Mouse (Mus musculus): Measurements from ENCODE around the gene Camkk2. TPM values are rescaled to one million over a fixed set of nuclear protein-coding genes. Genes with fewer than 3 reads are reported as not detected.

Camkk2 gene
- 25.0 and 40.9 TPM in 2 replicates for polyA plus RNA-seq (2014; fragmentation: Nextera tagmentation; extraction: Ambion mirVana)

GRCm38 (mm10) chr5:122779277-122779834 is at the start of gene Camkk2:
Gene Camkk2 (minus strand): TSS chr5:122779409.
- H3K9me3 ChIP-seq (ENCODE audit: control insufficient read depth, low read length): peaks cover 4% of the 10 kb centered on the region; the same call in 1 of the 2 replicates
- no peaks in the 10 kb centered on the region for H3K27me3 ChIP-seq (ENCODE audit: control insufficient read depth, insufficient read depth, low read length)
- H3K4me1 ChIP-seq (ENCODE audit: control insufficient read depth, insufficient read depth, low read length): 0 out of 2 replicates have a peak, but pooled peaks cover 6% of the 10 kb centered on the region
- H3K4me3 ChIP-seq (ENCODE audit: low read length): peak within 1 kb of the TSS; percentile 86
- peak; percentile 83 for ATAC-seq (ENCODE audit: low FRiP score, low TSS enrichment)
- H3K4me2 ChIP-seq (replicated peaks; ENCODE audit: low read depth, low read length): peak within 1 kb of the TSS; percentile 93
- 1% methylated on average over 42 of the region's 63 CpGs for WGBS
- peak within 1 kb of the TSS; percentile 78 for H3K27ac ChIP-seq (ENCODE audit: low read depth, low read length)
- peak within 1 kb of the TSS; percentile 96 for H3K9ac ChIP-seq (ENCODE audit: low read depth, low read length)
- no peaks in the 10 kb centered on the region for H3K36me3 ChIP-seq (ENCODE audit: control insufficient read depth, insufficient read depth, low read length)

GRCm38 (mm10) chr5:122825099-122825498 is 45.9 kb upstream of the Camkk2 start:
- H3K4me3 ChIP-seq (ENCODE audit: low read length): no peak overlapping the region
- H3K9me3 ChIP-seq (ENCODE audit: control insufficient read depth, low read length): no peaks in the 10 kb centered on the region
- H3K9ac ChIP-seq (ENCODE audit: low read depth, low read length): no peak overlapping the region
- H3K36me3 ChIP-seq (ENCODE audit: control insufficient read depth, insufficient read depth, low read length): no peaks in the 10 kb centered on the region
- H3K27ac ChIP-seq (ENCODE audit: low read depth, low read length): no peak overlapping the region
- 86% methylated on average over 8 of the region's 8 CpGs for WGBS
- ATAC-seq (ENCODE audit: low FRiP score, low TSS enrichment): no peak
- H3K4me2 ChIP-seq (replicated peaks; ENCODE audit: low read depth, low read length): no peak overlapping the region
- H3K4me1 ChIP-seq (ENCODE audit: control insufficient read depth, insufficient read depth, low read length): peaks cover 2% of the 10 kb centered on the region; the same call in 1 of the 2 replicates
- H3K27me3 ChIP-seq (ENCODE audit: control insufficient read depth, insufficient read depth, low read length): no peaks in the 10 kb centered on the region

DNA sequence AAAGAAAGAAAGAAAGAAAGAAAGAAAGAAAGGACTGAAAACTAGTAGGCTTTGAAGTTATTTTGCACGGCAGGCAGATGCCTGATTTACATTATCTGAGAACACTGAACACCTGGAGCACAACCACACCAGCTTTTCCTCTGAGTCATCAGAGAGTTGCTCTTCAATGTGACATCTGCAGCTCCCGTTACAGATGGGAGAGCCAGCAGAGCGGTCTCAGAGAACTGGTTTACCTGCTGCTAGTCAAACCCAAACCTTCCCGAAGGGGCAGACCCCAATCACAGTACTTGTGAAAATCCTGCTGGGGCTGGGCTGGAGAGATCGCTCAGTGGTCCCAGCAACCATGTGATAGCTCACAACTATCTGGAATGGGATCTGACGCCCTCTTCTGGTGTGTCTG is 45.2 kb upstream of the Camkk2 start:
- no peak for ATAC-seq (ENCODE audit: low FRiP score, low TSS enrichment)
- peaks cover under 1% of the 10 kb centered on the region; the same call in 1 of the 2 replicates for H3K36me3 ChIP-seq (ENCODE audit: control insufficient read depth, insufficient read depth, low read length)
- H3K4me1 ChIP-seq (ENCODE audit: control insufficient read depth, insufficient read depth, low read length): peaks cover 9% of the 10 kb centered on the region; the same call in 1 of the 2 replicates
- H3K4me3 ChIP-seq (ENCODE audit: low read length): no peak overlapping the region
- H3K9ac ChIP-seq (ENCODE audit: low read depth, low read length): no peak overlapping the region
- WGBS: 76% methylated on average over 6 of the region's 6 CpGs
- no peak overlapping the region for H3K27ac ChIP-seq (ENCODE audit: low read depth, low read length)
- no peaks in the 10 kb centered on the region for H3K27me3 ChIP-seq (ENCODE audit: control insufficient read depth, insufficient read depth, low read length)
- no peak overlapping the region for H3K4me2 ChIP-seq (replicated peaks; ENCODE audit: low read depth, low read length)
- no peaks in the 10 kb centered on the region for H3K9me3 ChIP-seq (ENCODE audit: control insufficient read depth, low read length)

DNA sequence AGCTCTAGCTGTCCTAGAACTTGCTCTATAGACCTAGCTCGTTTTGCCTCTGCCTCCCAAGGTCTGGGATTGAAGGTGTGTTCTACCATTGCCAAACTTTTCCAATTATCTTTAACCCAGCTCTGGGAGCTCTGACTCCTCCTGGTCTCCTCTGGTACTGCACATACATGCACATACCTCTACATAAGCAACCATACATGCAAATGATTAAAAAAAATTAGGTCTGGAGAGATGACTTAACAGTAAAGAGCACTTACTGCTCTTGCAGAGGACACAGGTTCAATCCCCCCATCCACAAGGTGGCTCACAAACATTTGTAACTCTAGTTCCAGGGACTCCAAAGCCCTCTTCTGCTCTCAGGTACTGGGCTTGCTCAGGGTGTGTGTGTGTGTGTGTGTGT is 44.8 kb upstream of the Camkk2 start:
- WGBS: 71% methylated on average over 1 of the region's 1 CpGs
- H3K4me3 ChIP-seq (ENCODE audit: low read length): no peak overlapping the region
- H3K4me2 ChIP-seq (replicated peaks; ENCODE audit: low read depth, low read length): no peak overlapping the region
- H3K36me3 ChIP-seq (ENCODE audit: control insufficient read depth, insufficient read depth, low read length): peaks cover 5% of the 10 kb centered on the region; the same call in 1 of the 2 replicates
- no peaks in the 10 kb centered on the region for H3K9me3 ChIP-seq (ENCODE audit: control insufficient read depth, low read length)
- no peak overlapping the region for H3K9ac ChIP-seq (ENCODE audit: low read depth, low read length)
- H3K27me3 ChIP-seq (ENCODE audit: control insufficient read depth, insufficient read depth, low read length): no peaks in the 10 kb centered on the region
- ATAC-seq (ENCODE audit: low FRiP score, low TSS enrichment): no peak
- no peak overlapping the region for H3K27ac ChIP-seq (ENCODE audit: low read depth, low read length)
- peaks cover 9% of the 10 kb centered on the region; the same call in 1 of the 2 replicates for H3K4me1 ChIP-seq (ENCODE audit: control insufficient read depth, insufficient read depth, low read length)

GRCm38 (mm10) chr5:122822441-122822840 is 43.2 kb upstream of the Camkk2 start:
- Histone ChIP-seq H3K4me2 (replicated peaks; ENCODE audit: low read depth, low read length) (no peak overlapping the region), H3K4me1 (ENCODE audit: control insufficient read depth, insufficient read depth, low read length) (peaks cover 9% of the 10 kb centered on the region; the same call in 1 of the 2 replicates), H3K27ac (ENCODE audit: low read depth, low read length) (no peak overlapping the region), H3K4me3 (ENCODE audit: low read length) (no peak overlapping the region), H3K27me3 (ENCODE audit: control insufficient read depth, insufficient read depth, low read length) (no peaks in the 10 kb centered on the region), H3K9me3 (ENCODE audit: control insufficient read depth, low read length) (no peaks in the 10 kb centered on the region), H3K9ac (ENCODE audit: low read depth, low read length) (no peak overlapping the region), H3K36me3 (ENCODE audit: control insufficient read depth, insufficient read depth, low read length) (peaks cover 20% of the 10 kb centered on the region)
- no peak for ATAC-seq (ENCODE audit: low FRiP score, low TSS enrichment)
- WGBS: 92% methylated on average over 4 of the region's 4 CpGs

- Histone ChIP-seq H3K9me3 (ENCODE audit: control insufficient read depth, low read length) (no peaks in the 10 kb centered on the region), H3K9ac (ENCODE audit: low read depth, low read length) (peak overlapping the region; percentile 71; the same call in 1 of the 2 replicates), H3K27me3 (ENCODE audit: control insufficient read depth, insufficient read depth, low read length) (no peaks in the 10 kb centered on the region), H3K27ac (ENCODE audit: low read depth, low read length) (peak overlapping the region; percentile 88), H3K4me3 (ENCODE audit: low read length) (peak overlapping the region; percentile 50), H3K36me3 (ENCODE audit: control insufficient read depth, insufficient read depth, low read length) (peaks cover 29% of the 10 kb centered on the region), H3K4me2 (replicated peaks; ENCODE audit: low read depth, low read length) (peak overlapping the region; percentile 40), H3K4me1 (ENCODE audit: control insufficient read depth, insufficient read depth, low read length) (peaks cover 9% of the 10 kb centered on the region; the same call in 1 of the 2 replicates)
- under 1% methylated on average over 10 of the region's 10 CpGs for whole genome bisulfite sequencing
- ATAC-seq (ENCODE audit: low FRiP score, low TSS enrichment): peak; percentile 58
These were observed 42.3 kb upstream of the Camkk2 start for GRCm38 (mm10) chr5:122821524-122821885.

GRCm38 (mm10) chr5:122820777-122821523 is 41.7 kb upstream of the Camkk2 start, which contains the start of gene Anapc5:
Gene Anapc5 (minus strand): TSS chr5:122821339.
- peaks cover 9% of the 10 kb centered on the region; the same call in 1 of the 2 replicates for H3K4me1 ChIP-seq (ENCODE audit: control insufficient read depth, insufficient read depth, low read length)
- peak within 1 kb of the TSS; percentile 50 for H3K4me3 ChIP-seq (ENCODE audit: low read length)
- H3K9ac ChIP-seq (ENCODE audit: low read depth, low read length): peak within 1 kb of the TSS; percentile 71
- H3K36me3 ChIP-seq (ENCODE audit: control insufficient read depth, insufficient read depth, low read length): peaks cover 33% of the 10 kb centered on the region
- peak; percentile 99 for ATAC-seq (ENCODE audit: low FRiP score, low TSS enrichment)
- H3K4me2 ChIP-seq (replicated peaks; ENCODE audit: low read depth, low read length): peak within 1 kb of the TSS; percentile 40
- no peaks in the 10 kb centered on the region for H3K27me3 ChIP-seq (ENCODE audit: control insufficient read depth, insufficient read depth, low read length)
- H3K9me3 ChIP-seq (ENCODE audit: control insufficient read depth, low read length): no peaks in the 10 kb centered on the region
- peak within 1 kb of the TSS; percentile 88 for H3K27ac ChIP-seq (ENCODE audit: low read depth, low read length)
- WGBS: under 1% methylated on average over 55 of the region's 55 CpGs

DNA sequence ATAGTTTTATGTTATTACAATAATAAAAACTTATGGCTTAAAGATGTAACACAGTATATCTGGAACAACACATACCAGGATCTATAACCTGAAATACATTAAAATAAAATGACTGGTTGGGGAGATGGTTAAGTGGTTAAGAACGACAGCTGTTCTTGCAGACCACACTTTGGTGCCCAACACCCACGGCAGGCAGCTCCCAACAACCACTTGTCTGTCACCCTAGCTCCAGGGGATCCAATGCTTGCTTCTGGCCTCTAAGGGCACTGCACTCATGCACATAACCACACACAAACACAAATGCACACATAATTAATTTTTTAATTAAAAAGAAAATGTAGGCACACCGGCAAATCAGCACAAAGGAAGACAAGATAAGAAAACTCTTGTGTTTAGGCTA is 33.5 kb upstream of the Camkk2 start:
- ATAC-seq (ENCODE audit: low FRiP score, low TSS enrichment): no peak
- Histone ChIP-seq H3K4me3 (ENCODE audit: low read length) (no peak overlapping the region), H3K4me1 (ENCODE audit: control insufficient read depth, insufficient read depth, low read length) (no peaks in the 10 kb centered on the region), H3K27ac (ENCODE audit: low read depth, low read length) (no peak overlapping the region), H3K9ac (ENCODE audit: low read depth, low read length) (no peak overlapping the region), H3K4me2 (replicated peaks; ENCODE audit: low read depth, low read length) (no peak overlapping the region), H3K36me3 (ENCODE audit: control insufficient read depth, insufficient read depth, low read length) (peaks cover 88% of the 10 kb centered on the region), H3K9me3 (ENCODE audit: control insufficient read depth, low read length) (no peaks in the 10 kb centered on the region), H3K27me3 (ENCODE audit: control insufficient read depth, insufficient read depth, low read length) (no peaks in the 10 kb centered on the region)
- 82% methylated on average over 3 of the region's 3 CpGs for WGBS
